Mouse (Mus musculus) heart, embryonic 11.5 days (tissue): ENCODE data around the gene Tfeb. TPM values are rescaled to one million over a fixed set of nuclear protein-coding genes. Genes with fewer than 3 reads are reported as not detected.
A peak's percentile ranks its signal among the peaks of the same experiment; 100 is the strongest.

ENCODE experiments used
- ATAC-seq: fragments of 200-750 bp; cut with Nextera tagmentation; replicated peaks from 2 replicates; pipeline ENCODE4 v1.8.0; 2017; ENCODE audit warnings: moderate library complexity; ENCODE audit not compliant: insufficient number of reproducible peaks, low FRiP score, low TSS enrichment
- H3K27ac ChIP-seq: fragments of 300-500 bp; sonication (generic); 2 replicates; pipeline ENCODE4 v1.5.1; 2014; ENCODE audit warnings: mild to moderate bottlenecking, low read depth, low read length
- H3K27me3 ChIP-seq: fragments of 300-500 bp; sonication (generic); 2 replicates; pipeline ENCODE4 v1.6.1; 2014; ENCODE audit warnings: mild to moderate bottlenecking, low read length, mixed read lengths; ENCODE audit not compliant: control insufficient read depth, insufficient read depth
- H3K36me3 ChIP-seq: fragments of 300-500 bp; sonication (generic); 2 replicates; pipeline ENCODE4 v1.6.1; 2014; ENCODE audit warnings: mild to moderate bottlenecking, low read length, moderate library complexity, mixed read lengths; ENCODE audit not compliant: control insufficient read depth, insufficient read depth
- H3K4me1 ChIP-seq: fragments of 300-500 bp; sonication (generic); 2 replicates; pipeline ENCODE4 v1.6.1; 2014; ENCODE audit warnings: low read length; ENCODE audit not compliant: control insufficient read depth, insufficient read depth
- H3K4me2 ChIP-seq: fragments of 300-500 bp; sonication (generic); 2 replicates; pipeline ENCODE4 v1.6.1; 2014; ENCODE audit warnings: mild to moderate bottlenecking, moderate library complexity
- H3K4me3 ChIP-seq: fragments of 300-500 bp; sonication (generic); 2 replicates; pipeline ENCODE4 v1.5.1; 2014; ENCODE audit warnings: low read depth, low read length
- H3K9ac ChIP-seq: fragments of 300-500 bp; sonication (generic); 2 replicates; pipeline ENCODE4 v1.6.1; 2014; ENCODE audit warnings: mild to moderate bottlenecking, low read depth, low read length, moderate library complexity
- H3K9me3 ChIP-seq: fragments of 300-500 bp; sonication (generic); replicated peaks from 2 replicates; pipeline ENCODE4 v1.6.1; 2016; ENCODE audit warnings: low read length; ENCODE audit not compliant: control insufficient read depth
- WGBS: fragments of 180-500 bp; shearing (Covaris S2); extraction: QIAGEN DNeasy Blood & Tissue Kit; methylation state at CpG from one replicate; pipeline ENCODE4 v1.1.7; 2014; ENCODE audit not compliant: insufficient replicate concordance; 5-methylcytosine and 5-hydroxymethylcytosine counted together
- polyA plus RNA-seq: library from polyadenylated mRNA; unstranded; fragments of >200 nt; fragmentation: Nextera tagmentation; extraction: Ambion mirVana; gene quantifications from 2 replicates; pipeline ENCODE4 v1.2.1, GENCODE M21; 2014

The Tfeb gene
- polyA plus RNA-seq, 1 experiment from 2014 or later: 16.3 TPM

- Histone ChIP-seq H3K4me1 (peaks cover 45% of the 10 kb centered on the region), H3K4me2 (peak overlapping the region; percentile 29; the same call in 1 of the 2 replicates), H3K27ac (peak overlapping the region; percentile 80), H3K36me3 (no peaks in the 10 kb centered on the region), H3K9me3 (no peaks in the 10 kb centered on the region), H3K4me3 (no peak overlapping the region), H3K9ac (0 out of 2 replicates have a peak overlapping the region, but pooled peaks have one; percentile 39), H3K27me3 (no peaks in the 10 kb centered on the region)
- no peak for ATAC-seq
- 21% methylated on average over 6 of the region's 6 CpGs for WGBS
Measured at GRCm38 (mm10) chr17:47756366-47756765, 19.5 kb downstream of the Tfeb start.

- Histone ChIP-seq H3K36me3 (no peaks in the 10 kb centered on the region), H3K9me3 (no peaks in the 10 kb centered on the region), H3K27ac (peak overlapping the region; percentile 80), H3K4me3 (no peak overlapping the region), H3K4me2 (no peak overlapping the region), H3K9ac (no peak overlapping the region), H3K27me3 (no peaks in the 10 kb centered on the region), H3K4me1 (peaks cover 47% of the 10 kb centered on the region)
- WGBS: 65% methylated on average over 7 of the region's 7 CpGs
- ATAC-seq: no peak
Measured at GRCm38 (mm10) chr17:47757056-47757610, 20.3 kb downstream of the Tfeb start.

- no peak overlapping the region for H3K27ac ChIP-seq
- no peaks in the 10 kb centered on the region for H3K27me3 ChIP-seq
- peaks cover 49% of the 10 kb centered on the region for H3K4me1 ChIP-seq
- no peak; the same call in 1 of the 2 replicates for ATAC-seq
- H3K9ac ChIP-seq: peak overlapping the region; percentile 53; the same call in 1 of the 2 replicates
- peak overlapping the region; percentile 31; the same call in 1 of the 2 replicates for H3K4me2 ChIP-seq
- no peaks in the 10 kb centered on the region for H3K36me3 ChIP-seq
- 54% methylated on average over 15 of the region's 15 CpGs for WGBS
- no peaks in the 10 kb centered on the region for H3K9me3 ChIP-seq
- no peak overlapping the region for H3K4me3 ChIP-seq
Measured at GRCm38 (mm10) chr17:47759702-47760410, 23.0 kb downstream of the Tfeb start.

- Histone ChIP-seq H3K27me3 (no peaks in the 10 kb centered on the region), H3K4me2 (no peak overlapping the region), H3K36me3 (no peaks in the 10 kb centered on the region), H3K4me3 (no peak overlapping the region), H3K4me1 (peaks cover 42% of the 10 kb centered on the region), H3K9me3 (no peaks in the 10 kb centered on the region), H3K27ac (peak overlapping the region; percentile 84), H3K9ac (no peak overlapping the region)
- WGBS: 66% methylated on average over 7 of the region's 7 CpGs
- no peak for ATAC-seq
Measured at GRCm38 (mm10) chr17:47762028-47762427, 25.2 kb downstream of the Tfeb start.

- Histone ChIP-seq H3K27me3 (no peaks in the 10 kb centered on the region), H3K36me3 (no peaks in the 10 kb centered on the region), H3K4me3 (no peak overlapping the region), H3K4me2 (0 out of 2 replicates have a peak overlapping the region, but pooled peaks have one; percentile 14), H3K4me1 (peaks cover 37% of the 10 kb centered on the region), H3K27ac (peak overlapping the region; percentile 84), H3K9me3 (no peaks in the 10 kb centered on the region), H3K9ac (peak overlapping the region; percentile 46)
- 47% methylated on average over 13 of the region's 13 CpGs for WGBS
- ATAC-seq: peak; percentile 66; the same call in 1 of the 2 replicates
Measured at GRCm38 (mm10) chr17:47762518-47763340, 25.9 kb downstream of the Tfeb start.

- H3K4me1 ChIP-seq: peaks cover 33% of the 10 kb centered on the region
- H3K27ac ChIP-seq: no peak overlapping the region
- H3K9ac ChIP-seq: no peak overlapping the region
- no peak overlapping the region for H3K4me3 ChIP-seq
- WGBS: 75% methylated on average over 4 of the region's 4 CpGs
- H3K4me2 ChIP-seq: no peak overlapping the region
- H3K36me3 ChIP-seq: no peaks in the 10 kb centered on the region
- no peak for ATAC-seq
- H3K27me3 ChIP-seq: no peaks in the 10 kb centered on the region
- no peaks in the 10 kb centered on the region for H3K9me3 ChIP-seq
Measured at GRCm38 (mm10) chr17:47765986-47766385, 29.2 kb downstream of the Tfeb start.

GRCm38 (mm10) chr17:47766407-47767043 lies 29.7 kb downstream of the Tfeb start:
- Histone ChIP-seq H3K4me2 (no peak overlapping the region), H3K27me3 (no peaks in the 10 kb centered on the region), H3K4me1 (peaks cover 33% of the 10 kb centered on the region), H3K36me3 (no peaks in the 10 kb centered on the region), H3K9me3 (no peaks in the 10 kb centered on the region), H3K9ac (no peak overlapping the region), H3K27ac (no peak overlapping the region), H3K4me3 (no peak overlapping the region)
- ATAC-seq: no peak
- WGBS: 88% methylated on average over 6 of the region's 6 CpGs

- Histone ChIP-seq H3K4me2 (no peak overlapping the region), H3K36me3 (no peaks in the 10 kb centered on the region), H3K27me3 (no peaks in the 10 kb centered on the region), H3K4me3 (no peak overlapping the region), H3K27ac (no peak overlapping the region), H3K9ac (no peak overlapping the region), H3K4me1 (peaks cover 32% of the 10 kb centered on the region), H3K9me3 (no peaks in the 10 kb centered on the region)
- ATAC-seq: no peak
- 63% methylated on average over 2 of the region's 2 CpGs for WGBS
Measured at GRCm38 (mm10) chr17:47767081-47767455, 30.2 kb downstream of the Tfeb start.
